Mouse (Mus musculus): ENCODE results near the gene B4galnt4.

DNA sequence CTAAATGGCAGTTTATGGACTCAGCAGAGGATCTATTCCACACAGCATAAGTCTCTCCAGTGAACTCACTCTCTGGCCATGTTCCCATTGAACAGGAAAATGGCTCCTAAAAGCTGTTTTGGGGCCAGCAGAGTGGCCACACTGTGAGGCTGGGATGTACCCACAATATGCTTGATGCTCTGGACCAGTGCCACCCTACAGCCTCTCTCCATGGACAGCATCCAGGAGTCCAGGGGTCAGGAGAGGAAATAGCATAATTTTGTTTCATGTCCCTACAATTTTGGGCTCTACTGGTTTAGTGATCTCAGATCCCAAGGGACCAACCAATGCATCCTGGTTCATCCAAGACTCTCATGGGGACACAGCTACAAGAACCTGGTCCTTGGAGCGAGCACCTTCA is 3.4 kb upstream of the B4galnt4 start:
- TF ChIP-seq HCFC1 (IDR thresholded peaks at IDR 0.05; ENCODE audit: borderline replicate concordance, insufficient read depth, low read length) (no peak), ZNF384 (IDR thresholded peaks at IDR 0.05; ENCODE audit: low read depth, low read length) (no peak), CHD2 (IDR thresholded peaks at IDR 0.05; ENCODE audit: low read depth, low read length) (no peak), MAFK (IDR thresholded peaks at IDR 0.05; ENCODE audit: insufficient read depth, low read depth, low read length) (no peak)

Measured in ES-E14 (cell line).